In genomic region chr8:42964507-42964906, GRCm38 (mm10) we compare ENCODE assay signal across 26 mouse cellular contexts.
"Had no signal": no experiment of that assay in that cellular context is flagged by ENCODE, and none has a peak within 500 bp of the region (broad histone marks: within the 10 kb centered on the region; RNA-seq: fewer than 3 reads in every experiment).

No protein-coding gene starts in this region.

- DNase-seq: gastrocnemius, adult 2 months; gastrocnemius, postnatal 10 days; gastrocnemius, postnatal 25 days; heart, adult 18-20 months; heart, postnatal 10 days; heart, postnatal 4 days; kidney, adult 18-20 months; kidney, adult 8-10 months; kidney, postnatal 36 days; liver; liver, embryonic 13.5 days had no signal

- H3K4me3 ChIP-seq: gastrocnemius, adult 2 months; heart, embryonic 10.5 days; heart, embryonic 12.5 days; hindbrain, embryonic 10.5 days; hindbrain, embryonic 12.5 days; intestine, embryonic 15.5 days; layer of hippocampus, adult 2 months; left cerebral cortex, adult 2 months; limb, embryonic 10.5 days; limb, embryonic 12.5 days; liver, embryonic 13.5 days; liver, embryonic 15.5 days had no signal

- H3K4me2 ChIP-seq: heart, embryonic 12.5 days; hindbrain, embryonic 12.5 days; hindbrain, embryonic 14.5 days; intestine, embryonic 15.5 days; limb, embryonic 12.5 days; liver, embryonic 11.5 days; liver, embryonic 13.5 days; liver, embryonic 15.5 days had no signal

- H3K4me1 ChIP-seq: heart, embryonic 10.5 days; heart, embryonic 12.5 days; hindbrain, embryonic 10.5 days; intestine, embryonic 15.5 days; limb, embryonic 12.5 days; liver, embryonic 13.5 days; liver, embryonic 15.5 days had no signal

- H3K36me3 ChIP-seq: heart, embryonic 10.5 days; heart, embryonic 12.5 days; hindbrain, embryonic 10.5 days; hindbrain, embryonic 12.5 days; intestine, embryonic 15.5 days; limb, embryonic 10.5 days; limb, embryonic 12.5 days; liver, embryonic 13.5 days; liver, embryonic 15.5 days had no signal

- H3K9ac ChIP-seq: heart, embryonic 12.5 days; hindbrain, embryonic 12.5 days; hindbrain, embryonic 14.5 days; intestine, embryonic 15.5 days; limb, embryonic 12.5 days; liver, embryonic 13.5 days; liver, embryonic 15.5 days had no signal

- H3K27ac ChIP-seq: gastrocnemius, adult 2 months; heart, embryonic 10.5 days; hindbrain, embryonic 10.5 days; hindbrain, embryonic 12.5 days; hindbrain, embryonic 14.5 days; intestine, embryonic 15.5 days; layer of hippocampus, adult 2 months; left cerebral cortex, adult 2 months; limb, embryonic 10.5 days; limb, embryonic 12.5 days; liver, embryonic 13.5 days; liver, embryonic 15.5 days had no signal

- ATAC-seq: hindbrain, embryonic 16.5 days; inflammation-experienced regulatory T-cells, adult 6 months; intestine, embryonic 15.5 days; intestine, postnatal 0 days had no signal

- H3K27me3 ChIP-seq: heart, embryonic 12.5 days; hindbrain, embryonic 12.5 days; intestine, embryonic 15.5 days; limb, embryonic 12.5 days; liver, embryonic 13.5 days; liver, embryonic 15.5 days had no signal

- H3K9me3 ChIP-seq: heart, embryonic 10.5 days; heart, embryonic 12.5 days; hindbrain, embryonic 10.5 days; hindbrain, embryonic 12.5 days; intestine, embryonic 15.5 days; limb, embryonic 10.5 days; limb, embryonic 12.5 days; liver, embryonic 13.5 days; liver, embryonic 15.5 days had no signal
